Mouse (Mus musculus) hindbrain, embryonic 14.5 days (tissue): ENCODE measurements at regions not wholly inside any gene's neighbourhood (a gene's known extent, or its start where the extent isn't known, plus 50 kb on each side); places are given as distances from the start of the nearest gene placed in this dataset.

Experiments used
- ATAC-seq: fragments of 200-750 bp; cut with Nextera tagmentation; 2 replicates; pipeline ENCODE4 v1.8.0; 2017; ENCODE audit warnings: moderate number of reproducible peaks, mild to moderate bottlenecking, moderate TSS enrichment, moderate library complexity; ENCODE audit not compliant: low FRiP score
- DNase-seq: peaks from one replicate; pipeline ENCODE4 v3.0.0-alpha.2; 2015; ENCODE audit warnings: low spot score
- H3K27ac ChIP-seq: fragments of 300-500 bp; sonication (generic); 2 replicates; pipeline ENCODE4 v1.5.1; 2014; ENCODE audit warnings: mild to moderate bottlenecking, moderate library complexity
- H3K27me3 ChIP-seq: fragments of 300-500 bp; sonication (generic); 2 replicates; pipeline ENCODE4 v1.6.1; 2014; ENCODE audit warnings: mild to moderate bottlenecking, low read length, mixed read lengths; ENCODE audit not compliant: control insufficient read depth, insufficient read depth
- H3K36me3 ChIP-seq: fragments of 300-500 bp; sonication (generic); replicated peaks from 2 replicates; pipeline ENCODE4 v1.6.1; 2014; ENCODE audit not compliant: control insufficient read depth, insufficient read depth
- H3K4me1 ChIP-seq: fragments of 300-500 bp; sonication (generic); replicated peaks from 2 replicates; pipeline ENCODE4 v1.6.1; 2014; ENCODE audit warnings: antibody characterized with exemption, low read length, mixed read lengths; ENCODE audit not compliant: control insufficient read depth, insufficient read depth
- H3K4me2 ChIP-seq: fragments of 300-500 bp; sonication (generic); replicated peaks from 2 replicates; pipeline ENCODE4 v1.6.1; 2014; ENCODE audit warnings: mild to moderate bottlenecking, moderate library complexity
- H3K4me3 ChIP-seq: fragments of 300-500 bp; sonication (generic); replicated peaks from 2 replicates; pipeline ENCODE4 v1.5.1; 2014; ENCODE audit warnings: mild to moderate bottlenecking, low read length
- H3K9ac ChIP-seq: fragments of 300-500 bp; sonication (generic); 2 replicates; pipeline ENCODE4 v1.6.1; 2014
- H3K9me3 ChIP-seq: fragments of 300-500 bp; sonication (generic); 2 replicates; pipeline ENCODE4 v1.6.1; 2016; ENCODE audit warnings: low read length; ENCODE audit not compliant: control insufficient read depth
- WGBS: fragments of 180-500 bp; shearing (Covaris S2); extraction: QIAGEN DNeasy Blood & Tissue Kit; methylation state at CpG from one replicate; pipeline ENCODE4 v1.1.7; 2014; 5-methylcytosine and 5-hydroxymethylcytosine counted together

- ATAC-seq (no peak), DNase-seq (no peak)
- no peak overlapping the region for H3K4me2 ChIP-seq
- H3K27me3 ChIP-seq = no peaks in the 10 kb centered on the region
- no peak overlapping the region for H3K4me3 ChIP-seq
- no peaks in the 10 kb centered on the region for H3K4me1 ChIP-seq
- no peak overlapping the region for H3K9ac ChIP-seq
- H3K36me3 ChIP-seq = no peaks in the 10 kb centered on the region
- no peaks in the 10 kb centered on the region for H3K9me3 ChIP-seq
- H3K27ac ChIP-seq = no peak overlapping the region
Measured at GRCm38 (mm10) chr2:143206053-143206452, 127.8 kb downstream of the Otor start.

GRCm38 (mm10) chr2:143207191-143207590 lies 128.9 kb downstream of the Otor start:
- WGBS = 39% methylated on average over 5 of the region's 5 CpGs
- Histone ChIP-seq H3K4me3 (no peak overlapping the region), H3K27me3 (no peaks in the 10 kb centered on the region), H3K36me3 (no peaks in the 10 kb centered on the region), H3K4me2 (no peak overlapping the region), H3K9ac (no peak overlapping the region), H3K4me1 (no peaks in the 10 kb centered on the region), H3K27ac (no peak overlapping the region), H3K9me3 (no peaks in the 10 kb centered on the region)
- DNase-seq (peak; percentile 50), ATAC-seq (no peak)

- WGBS = 90% methylated on average over 5 of the region's 5 CpGs
- H3K4me1 ChIP-seq = no peaks in the 10 kb centered on the region
- no peaks in the 10 kb centered on the region for H3K27me3 ChIP-seq
- H3K9ac ChIP-seq = no peak overlapping the region
- H3K27ac ChIP-seq = no peak overlapping the region
- no peak overlapping the region for H3K4me2 ChIP-seq
- no peaks in the 10 kb centered on the region for H3K36me3 ChIP-seq
- no peak overlapping the region for H3K4me3 ChIP-seq
- no peaks in the 10 kb centered on the region for H3K9me3 ChIP-seq
- DNase-seq (no peak), ATAC-seq (no peak)
Measured at GRCm38 (mm10) chr2:143217251-143217650, 139.0 kb downstream of the Otor start.

- no peak overlapping the region for H3K9ac ChIP-seq
- no peaks in the 10 kb centered on the region for H3K9me3 ChIP-seq
- H3K27ac ChIP-seq = no peak overlapping the region
- H3K27me3 ChIP-seq = no peaks in the 10 kb centered on the region
- ATAC-seq (peak; percentile 74; the same call in 1 of the 2 replicates), DNase-seq (peak; percentile 39)
- no peaks in the 10 kb centered on the region for H3K36me3 ChIP-seq
- H3K4me2 ChIP-seq = no peak overlapping the region
- no peak overlapping the region for H3K4me3 ChIP-seq
- H3K4me1 ChIP-seq = no peaks in the 10 kb centered on the region
- 69% methylated on average over 5 of the region's 5 CpGs for WGBS
Measured at GRCm38 (mm10) chr2:143217760-143218358, 139.6 kb downstream of the Otor start.

DNA sequence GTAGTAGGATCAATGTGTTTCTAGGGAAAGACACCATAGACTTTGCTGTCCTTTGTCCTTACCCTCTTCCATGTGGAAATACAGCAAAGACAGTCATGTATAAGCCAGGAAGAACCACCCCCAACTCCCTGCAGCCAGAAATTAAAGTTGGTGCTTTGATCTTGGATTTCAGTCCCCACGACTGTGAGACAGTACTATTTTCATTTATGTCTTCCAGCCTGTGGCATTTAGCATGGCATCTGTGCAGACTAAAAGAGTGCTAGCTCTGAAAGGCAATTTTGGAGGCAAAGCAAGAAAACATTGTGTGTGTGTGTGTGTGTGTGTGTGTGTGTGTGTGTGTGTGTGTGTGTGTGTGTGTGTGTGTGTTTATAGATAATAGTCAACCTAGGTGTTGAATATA lies 144.1 kb downstream of the Otor start:
- Histone ChIP-seq H3K4me2 (no peak overlapping the region), H3K4me3 (no peak overlapping the region), H3K27ac (no peak overlapping the region), H3K4me1 (no peaks in the 10 kb centered on the region), H3K27me3 (no peaks in the 10 kb centered on the region), H3K9ac (no peak overlapping the region), H3K9me3 (no peaks in the 10 kb centered on the region), H3K36me3 (no peaks in the 10 kb centered on the region)
- DNase-seq (no peak), ATAC-seq (no peak)
- WGBS = 78% methylated on average over 1 of the region's 1 CpGs

GRCm38 (mm10) chr2:143224410-143225130 lies 146.3 kb downstream of the Otor start:
- Histone ChIP-seq H3K9me3 (no peaks in the 10 kb centered on the region), H3K27ac (no peak overlapping the region), H3K36me3 (no peaks in the 10 kb centered on the region), H3K4me1 (no peaks in the 10 kb centered on the region), H3K4me3 (no peak overlapping the region), H3K9ac (no peak overlapping the region), H3K27me3 (no peaks in the 10 kb centered on the region), H3K4me2 (no peak overlapping the region)
- no peak for ATAC-seq
- no peak for DNase-seq
- WGBS = 72% methylated on average over 4 of the region's 4 CpGs

GRCm38 (mm10) chr2:143233795-143234194 lies 155.5 kb downstream of the Otor start:
- H3K4me3 ChIP-seq = no peak overlapping the region
- H3K36me3 ChIP-seq = no peaks in the 10 kb centered on the region
- no peak overlapping the region for H3K27ac ChIP-seq
- no peaks in the 10 kb centered on the region for H3K4me1 ChIP-seq
- H3K27me3 ChIP-seq = no peaks in the 10 kb centered on the region
- DNase-seq = no peak
- no peak for ATAC-seq
- WGBS = 83% methylated on average over 7 of the region's 7 CpGs
- no peak overlapping the region for H3K4me2 ChIP-seq
- no peak overlapping the region for H3K9ac ChIP-seq
- H3K9me3 ChIP-seq = no peaks in the 10 kb centered on the region

DNA sequence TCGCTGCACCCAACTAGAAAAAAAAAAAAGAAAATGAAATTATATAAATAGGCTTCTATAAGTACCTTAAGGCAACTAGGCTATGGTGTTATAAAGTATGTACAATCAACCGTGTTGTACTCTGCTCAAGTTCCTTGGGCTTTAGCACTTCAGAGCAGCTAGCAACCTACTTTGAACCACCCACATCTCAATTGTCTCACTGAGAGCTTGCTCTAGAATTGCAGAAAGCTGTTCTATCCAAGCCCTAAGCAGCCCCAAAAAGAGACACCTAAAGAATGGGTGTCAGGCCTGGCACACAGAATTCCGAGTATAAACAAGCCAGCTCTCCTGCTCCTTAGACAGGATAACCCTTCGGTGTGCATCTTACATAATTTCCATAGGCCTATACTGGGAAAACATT lies 162.0 kb downstream of the Otor start:
- 89% methylated on average over 4 of the region's 4 CpGs for WGBS

DNA sequence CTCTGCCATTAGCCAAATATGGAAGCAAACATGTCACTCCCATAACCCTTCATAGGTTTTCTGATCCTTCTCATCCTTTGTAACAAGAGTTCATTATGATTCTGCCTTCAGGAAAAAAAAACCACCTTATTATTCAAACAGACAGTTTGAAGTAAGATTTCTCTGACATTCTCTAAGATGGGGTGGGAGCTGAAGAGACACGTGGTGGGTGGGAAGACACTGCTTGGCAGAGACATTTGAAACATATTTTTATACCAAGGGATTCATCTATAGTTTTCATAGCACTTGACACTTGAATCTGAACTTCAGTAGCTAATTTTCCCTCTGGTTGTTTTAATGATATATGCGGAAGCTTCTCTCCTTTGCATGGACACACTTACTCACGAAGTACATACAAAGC lies 165.5 kb downstream of the Otor start:
- H3K9ac ChIP-seq = no peak overlapping the region
- H3K27me3 ChIP-seq = no peaks in the 10 kb centered on the region
- DNase-seq (no peak), ATAC-seq (no peak)
- 83% methylated on average over 3 of the region's 3 CpGs for WGBS
- no peak overlapping the region for H3K4me3 ChIP-seq
- H3K4me1 ChIP-seq = no peaks in the 10 kb centered on the region
- no peak overlapping the region for H3K4me2 ChIP-seq
- no peaks in the 10 kb centered on the region for H3K36me3 ChIP-seq
- no peak overlapping the region for H3K27ac ChIP-seq
- no peaks in the 10 kb centered on the region for H3K9me3 ChIP-seq

More for the DNA sequence above, 162.0 kb downstream of the Otor start:
- no peak overlapping the region for H3K27ac ChIP-seq
- no peaks in the 10 kb centered on the region for H3K4me1 ChIP-seq
- H3K27me3 ChIP-seq = no peaks in the 10 kb centered on the region
- no peaks in the 10 kb centered on the region for H3K9me3 ChIP-seq
- H3K4me3 ChIP-seq = no peak overlapping the region
- H3K9ac ChIP-seq = no peak overlapping the region
- DNase-seq (no peak), ATAC-seq (no peak)
- H3K36me3 ChIP-seq = no peaks in the 10 kb centered on the region
- no peak overlapping the region for H3K4me2 ChIP-seq
